Mouse (Mus musculus) hindbrain, embryonic 11.5 days (tissue): ENCODE measurements around the gene S100a11. TPM values are rescaled to one million over a fixed set of nuclear protein-coding genes. Genes with fewer than 3 reads are reported as not detected.
"Not testable (repeated sequence)": the region's sequence is repeated elsewhere in the genome, so short reads cannot be mapped to it uniquely, and the experiment has no call there.

ENCODE experiments used
- ATAC-seq: fragments of 200-750 bp; cut with Nextera tagmentation; 2 replicates; pipeline ENCODE4 v1.8.0; 2017; ENCODE audit warnings: mild to moderate bottlenecking, moderate TSS enrichment, moderate library complexity; ENCODE audit not compliant: low FRiP score
- DNase-seq: peaks from one replicate; pipeline ENCODE4 v3.0.0-alpha.2; 2015; ENCODE audit warnings: low spot score
- H3K27ac ChIP-seq: fragments of 300-500 bp; sonication (generic); 2 replicates; pipeline ENCODE4 v1.5.1; 2014; ENCODE audit warnings: mild to moderate bottlenecking, low read depth, low read length
- H3K27me3 ChIP-seq: fragments of 300-500 bp; sonication (generic); 2 replicates; pipeline ENCODE4 v1.6.1; 2014; ENCODE audit warnings: mild to moderate bottlenecking, low read length, moderate library complexity, mixed read lengths; ENCODE audit not compliant: control insufficient read depth, insufficient read depth
- H3K36me3 ChIP-seq: fragments of 300-500 bp; sonication (generic); 2 replicates; pipeline ENCODE4 v1.6.1; 2014; ENCODE audit warnings: mild to moderate bottlenecking, low read length, moderate library complexity, mixed read lengths; ENCODE audit not compliant: control insufficient read depth, insufficient read depth
- H3K4me1 ChIP-seq: fragments of 300-500 bp; sonication (generic); replicated peaks from 2 replicates; pipeline ENCODE4 v1.6.1; 2014; ENCODE audit warnings: low read length, mixed read lengths; ENCODE audit not compliant: control insufficient read depth, insufficient read depth
- H3K4me2 ChIP-seq: fragments of 300-500 bp; sonication (generic); replicated peaks from 2 replicates; pipeline ENCODE4 v1.6.1; 2014; ENCODE audit warnings: mild to moderate bottlenecking, low read depth, low read length
- H3K4me3 ChIP-seq: fragments of 300-500 bp; sonication (generic); 2 replicates; pipeline ENCODE4 v1.5.1; 2014; ENCODE audit warnings: low read depth, low read length
- H3K9ac ChIP-seq: fragments of 300-500 bp; sonication (generic); 2 replicates; pipeline ENCODE4 v1.6.1; 2014; ENCODE audit warnings: low read depth, low read length
- H3K9me3 ChIP-seq: fragments of 300-500 bp; sonication (generic); 2 replicates; pipeline ENCODE4 v1.6.1; 2016; ENCODE audit warnings: low read length; ENCODE audit not compliant: control insufficient read depth
- WGBS: fragments of 180-500 bp; shearing (Covaris S2); extraction: QIAGEN DNeasy Blood & Tissue Kit; methylation state at CpG from one replicate; pipeline ENCODE4 v1.1.7; 2014; 5-methylcytosine and 5-hydroxymethylcytosine counted together
- polyA plus RNA-seq: library from polyadenylated mRNA; unstranded; fragments of >200 nt; fragmentation: Nextera tagmentation; extraction: Ambion mirVana; gene quantifications from 2 replicates; pipeline ENCODE4 v1.2.1, GENCODE M21; 2014

Gene S100a11
- 402 and 542 TPM in 2 replicates for polyA plus RNA-seq

- ATAC-seq = peak; percentile 93
Measured at GRCm38 (mm10) chr3:93520330-93521193, at the start of gene S100a11. TSS of gene S100a11 (plus strand) at chr3:93520488.

DNA sequence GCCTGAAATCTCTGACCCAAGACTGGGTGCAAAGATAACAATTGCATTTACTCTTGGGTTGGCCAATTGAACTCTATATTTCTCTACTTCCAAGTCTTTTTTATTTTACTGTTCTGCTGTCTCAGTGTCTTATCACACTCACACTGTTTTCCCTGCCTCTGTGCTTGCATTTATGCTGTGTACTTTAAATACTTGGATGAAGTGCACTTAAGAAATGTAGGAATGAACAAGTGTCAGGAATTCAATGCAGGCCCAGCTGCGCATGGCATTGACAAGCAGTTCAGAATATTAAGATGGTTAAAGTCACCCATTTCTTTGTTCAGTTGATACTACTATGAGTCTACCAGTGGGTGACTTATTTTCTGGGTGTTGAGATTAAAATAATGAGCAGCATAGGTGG, 40.2 kb upstream of the S100a11 start:
- no peak overlapping the region for H3K9ac ChIP-seq
- H3K4me3 ChIP-seq = no peak overlapping the region
- no peak overlapping the region for H3K27ac ChIP-seq
- no peaks in the 10 kb centered on the region for H3K27me3 ChIP-seq
- H3K36me3 ChIP-seq = no peaks in the 10 kb centered on the region
- 88% methylated on average over 1 of the region's 1 CpGs for WGBS
- no peak for ATAC-seq
- no peaks in the 10 kb centered on the region for H3K4me1 ChIP-seq
- no peak overlapping the region for H3K4me2 ChIP-seq
- DNase-seq = no peak
- no peaks in the 10 kb centered on the region for H3K9me3 ChIP-seq

More at GRCm38 (mm10) chr3:93520330-93521193, at the start of gene S100a11:
- WGBS = under 1% methylated on average over 38 of the region's 38 CpGs
- peak; percentile 68 for DNase-seq
- Histone ChIP-seq H3K4me1 (no peaks in the 10 kb centered on the region), H3K27ac (no peak within 1 kb of the TSS), H3K4me2 (peak within 1 kb of the TSS; percentile 52), H3K4me3 (peak within 1 kb of the TSS; percentile 40), H3K9ac (peak within 1 kb of the TSS; percentile 38; the same call in 1 of the 2 replicates), H3K27me3 (no peaks in the 10 kb centered on the region), H3K36me3 (no peaks in the 10 kb centered on the region), H3K9me3 (no peaks in the 10 kb centered on the region)

GRCm38 (mm10) chr3:93481982-93482616, 38.2 kb upstream of the S100a11 start:
- Histone ChIP-seq H3K9me3 (no peaks in the 10 kb centered on the region), H3K27me3 (no peaks in the 10 kb centered on the region), H3K36me3 (no peaks in the 10 kb centered on the region), H3K4me1 (no peaks in the 10 kb centered on the region), H3K9ac (no peak overlapping the region), H3K4me3 (no peak overlapping the region), H3K27ac (no peak overlapping the region), H3K4me2 (no peak overlapping the region)
- ATAC-seq (peak; percentile 53; the same call in 1 of the 2 replicates), DNase-seq (no peak)
- WGBS = 74% methylated on average over 2 of the region's 2 CpGs

- Histone ChIP-seq H3K27ac (no peak overlapping the region), H3K36me3 (no peaks in the 10 kb centered on the region), H3K4me1 (no peaks in the 10 kb centered on the region), H3K9ac (no peak overlapping the region), H3K4me2 (no peak overlapping the region), H3K9me3 (no peaks in the 10 kb centered on the region), H3K27me3 (no peaks in the 10 kb centered on the region), H3K4me3 (no peak overlapping the region)
- DNase-seq (no peak), ATAC-seq (no peak)
- WGBS = 91% methylated on average over 3 of the region's 3 CpGs
Measured at GRCm38 (mm10) chr3:93485611-93486010, 34.7 kb upstream of the S100a11 start.

- H3K27ac ChIP-seq = no peak overlapping the region
- H3K36me3 ChIP-seq = no peaks in the 10 kb centered on the region
- H3K4me2 ChIP-seq = no peak overlapping the region
- H3K9me3 ChIP-seq = no peaks in the 10 kb centered on the region
- no peak overlapping the region for H3K4me3 ChIP-seq
- DNase-seq = no peak
- H3K4me1 ChIP-seq = no peaks in the 10 kb centered on the region
- H3K9ac ChIP-seq = no peak overlapping the region
- no peaks in the 10 kb centered on the region for H3K27me3 ChIP-seq
- ATAC-seq = no peak
- WGBS = 92% methylated on average over 2 of the region's 2 CpGs
Measured at GRCm38 (mm10) chr3:93488541-93488940, 31.7 kb upstream of the S100a11 start.

- no peaks in the 10 kb centered on the region for H3K36me3 ChIP-seq
- H3K9ac ChIP-seq = no peak overlapping the region
- no peak overlapping the region for H3K27ac ChIP-seq
- no peak for DNase-seq
- 74% methylated on average over 3 of the region's 3 CpGs for WGBS
- H3K27me3 ChIP-seq = no peaks in the 10 kb centered on the region
- no peak overlapping the region for H3K4me3 ChIP-seq
- no peak overlapping the region for H3K4me2 ChIP-seq
- no peak for ATAC-seq
- H3K9me3 ChIP-seq = no peaks in the 10 kb centered on the region
- no peaks in the 10 kb centered on the region for H3K4me1 ChIP-seq
Measured at GRCm38 (mm10) chr3:93492176-93492575, 28.1 kb upstream of the S100a11 start.

GRCm38 (mm10) chr3:93493992-93494391, 26.3 kb upstream of the S100a11 start:
- DNase-seq (peak; percentile 80), ATAC-seq (peak; percentile 87)
- WGBS = 3% methylated on average over 4 of the region's 4 CpGs
- H3K36me3 ChIP-seq = no peaks in the 10 kb centered on the region
- no peak overlapping the region for H3K4me2 ChIP-seq
- H3K27me3 ChIP-seq = no peaks in the 10 kb centered on the region
- H3K9me3 ChIP-seq = no peaks in the 10 kb centered on the region
- H3K27ac ChIP-seq = no peak overlapping the region
- no peaks in the 10 kb centered on the region for H3K4me1 ChIP-seq
- no peak overlapping the region for H3K9ac ChIP-seq
- no peak overlapping the region for H3K4me3 ChIP-seq

DNA sequence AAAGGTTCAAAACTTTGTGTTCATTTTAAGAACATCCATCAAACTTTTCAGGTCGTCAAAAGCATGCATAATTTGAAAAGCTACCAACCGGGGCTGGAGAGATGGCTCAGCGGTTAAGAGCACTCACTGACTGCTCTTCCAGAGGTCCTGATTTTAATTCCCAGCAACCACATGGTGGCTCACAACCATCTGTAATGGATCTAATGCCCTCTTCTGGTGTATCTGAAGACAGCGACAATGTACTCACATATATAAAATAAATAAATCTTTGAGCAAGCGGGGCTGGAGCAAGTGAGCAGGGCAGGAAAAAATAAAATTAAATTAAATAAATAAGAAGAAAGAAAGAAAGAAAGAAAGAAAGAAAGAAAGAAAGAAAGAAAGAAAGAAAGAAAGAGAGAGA, 25.5 kb upstream of the S100a11 start:
- H3K36me3 ChIP-seq, H3K4me2 ChIP-seq, H3K27me3 ChIP-seq, H3K9me3 ChIP-seq, H3K4me3 ChIP-seq, H3K9ac ChIP-seq, DNase-seq, ATAC-seq, H3K4me1 ChIP-seq, H3K27ac ChIP-seq: not testable (repeated sequence)
- 35% methylated on average over 5 of the region's 5 CpGs for WGBS
